Mouse (Mus musculus) retina, postnatal 1 day (tissue): ENCODE results near the gene Lrg1.
"Not testable (repeated sequence)": the region's sequence is repeated elsewhere in the genome, so short reads cannot be mapped to it uniquely, and the experiment has no call there.

ENCODE experiments used
- DNase-seq: peaks from one replicate; pipeline ENCODE4 v3.0.0-alpha.2; 2012

Lrg1 gene

GRCm38 (mm10) chr17:56108334-56109044, 13.3 kb downstream of the Lrg1 start:
- DNase-seq, result no peak

GRCm38 (mm10) chr17:56107736-56108135, 14.1 kb downstream of the Lrg1 start:
- no peak for DNase-seq

- no peak for DNase-seq
These were observed 14.8 kb downstream of the Lrg1 start for GRCm38 (mm10) chr17:56106981-56107380.

- not testable (repeated sequence) for DNase-seq
These were observed 15.4 kb downstream of the Lrg1 start for GRCm38 (mm10) chr17:56106436-56106835.

GRCm38 (mm10) chr17:56104821-56105220, 17.0 kb downstream of the Lrg1 start:
- DNase-seq, result not testable (repeated sequence)

GRCm38 (mm10) chr17:56103465-56104285, 18.1 kb downstream of the Lrg1 start:
- no peak for DNase-seq

- DNase-seq, result no peak
These were observed 18.9 kb downstream of the Lrg1 start for GRCm38 (mm10) chr17:56102927-56103326.

- no peak for DNase-seq
These were observed 19.6 kb downstream of the Lrg1 start for GRCm38 (mm10) chr17:56102158-56102557.

- DNase-seq, result no peak
These were observed 21.0 kb downstream of the Lrg1 start for GRCm38 (mm10) chr17:56100811-56101210.

- DNase-seq, result no peak
These were observed 22.9 kb downstream of the Lrg1 start for GRCm38 (mm10) chr17:56098711-56099572.

- DNase-seq, result no peak
These were observed 23.6 kb downstream of the Lrg1 start for GRCm38 (mm10) chr17:56098180-56098579.

- no peak for DNase-seq
These were observed 24.9 kb downstream of the Lrg1 start for GRCm38 (mm10) chr17:56096883-56097282.

GRCm38 (mm10) chr17:56092794-56093193, 29.0 kb downstream of the Lrg1 start:
- DNase-seq, result no peak

GRCm38 (mm10) chr17:56092312-56092711, 29.5 kb downstream of the Lrg1 start:
- no peak for DNase-seq

- peak; percentile 92 for DNase-seq
These were observed 40.8 kb downstream of the Lrg1 start for GRCm38 (mm10) chr17:56080781-56081585.

- DNase-seq, result no peak
These were observed 41.9 kb downstream of the Lrg1 start for GRCm38 (mm10) chr17:56079921-56080320.

GRCm38 (mm10) chr17:56078880-56079795, 42.7 kb downstream of the Lrg1 start, which contains the start of gene Hdgfl2:
Gene Hdgfl2 (plus strand): TSS chr17:56079634.
- peak; percentile 100 for DNase-seq

GRCm38 (mm10) chr17:56078361-56078760, 43.4 kb downstream of the Lrg1 start:
- DNase-seq, result peak; percentile 10

GRCm38 (mm10) chr17:56077523-56077922, 44.3 kb downstream of the Lrg1 start:
- DNase-seq, result no peak

- DNase-seq, result peak; percentile 98
These were observed 47.0 kb downstream of the Lrg1 start, which contains the start of gene Ubxn6 for GRCm38 (mm10) chr17:56074827-56075208. Gene Ubxn6 (minus strand): TSS chr17:56075028.
